Mouse (Mus musculus): Measurements from ENCODE around the gene Pnp. TPM values are rescaled to one million over a fixed set of nuclear protein-coding genes. Genes with fewer than 3 reads are reported as not detected.
"Not testable (repeated sequence)": the region's sequence is repeated elsewhere in the genome, so short reads cannot be mapped to it uniquely, and the experiment has no call there.

Pnp gene
- total and polyA plus RNA-seq, 2 experiments from 2014 or later: 20.5 to 22.3 TPM

- Histone ChIP-seq H3K27me3 (ENCODE audit: control insufficient read depth, insufficient read depth, low read length) (no peaks in the 10 kb centered on the region), H3K27ac (ENCODE audit: low read depth) (no peak overlapping the region)
- WGBS: 21% methylated on average over 19 of the region's 19 CpGs
Observed at GRCm38 (mm10) chr14:50895985-50896746, 34.7 kb upstream of the Pnp start.

GRCm38 (mm10) chr14:50896747-50897373 lies 34.0 kb upstream of the Pnp start:
- DNase-seq (ENCODE audit: low spot score): no peak
- H3K36me3 ChIP-seq (replicated peaks; ENCODE audit: control insufficient read depth, insufficient read depth, low read length): no peaks in the 10 kb centered on the region
- peak overlapping the region; percentile 39 for H3K4me3 ChIP-seq (ENCODE audit: low read depth, low read length)
- H3K9me3 ChIP-seq (replicated peaks; ENCODE audit: control insufficient read depth, low read length): no peaks in the 10 kb centered on the region
- no peaks in the 10 kb centered on the region for H3K4me1 ChIP-seq (ENCODE audit: control insufficient read depth, insufficient read depth)
- no peak for TF ChIP-seq EP300 (IDR thresholded peaks at IDR 0.05; ENCODE audit: low read depth)
- no peak for TF ChIP-seq CTCF (IDR thresholded peaks at IDR 0.05; ENCODE audit: low read depth)
- ATAC-seq (ENCODE audit: insufficient read depth, low read depth): no peak
- WGBS: 14% methylated on average over 23 of the region's 23 CpGs
- H3K4me2 ChIP-seq (ENCODE audit: low read depth, low read length): peak overlapping the region; percentile 70
- no peak overlapping the region for H3K27ac ChIP-seq (ENCODE audit: low read depth)
- no peaks in the 10 kb centered on the region for H3K27me3 ChIP-seq (ENCODE audit: control insufficient read depth, insufficient read depth, low read length)
- H3K9ac ChIP-seq (replicated peaks; ENCODE audit: low read depth, low read length): peak overlapping the region; percentile 23; the same call in 1 of the 2 replicates

More at GRCm38 (mm10) chr14:50895985-50896746, 34.7 kb upstream of the Pnp start:
- peak overlapping the region; percentile 70 for H3K4me2 ChIP-seq (ENCODE audit: low read depth, low read length)
- no peaks in the 10 kb centered on the region for H3K4me1 ChIP-seq (ENCODE audit: control insufficient read depth, insufficient read depth)
- H3K9ac ChIP-seq (replicated peaks; ENCODE audit: low read depth, low read length): peak overlapping the region; percentile 23; the same call in 1 of the 2 replicates
- DNase-seq (ENCODE audit: low spot score) (no peak), ATAC-seq (ENCODE audit: insufficient read depth, low read depth) (no peak)
- no peaks in the 10 kb centered on the region for H3K9me3 ChIP-seq (replicated peaks; ENCODE audit: control insufficient read depth, low read length)
- no peaks in the 10 kb centered on the region for H3K36me3 ChIP-seq (replicated peaks; ENCODE audit: control insufficient read depth, insufficient read depth, low read length)
- TF ChIP-seq EP300 (IDR thresholded peaks at IDR 0.05; ENCODE audit: low read depth): no peak
- no peak for TF ChIP-seq CTCF (IDR thresholded peaks at IDR 0.05; ENCODE audit: low read depth)
- peak overlapping the region; percentile 39 for H3K4me3 ChIP-seq (ENCODE audit: low read depth, low read length)

GRCm38 (mm10) chr14:50897374-50897765 lies 33.5 kb upstream of the Pnp start, which contains the start of gene Klhl33:
Gene Klhl33 (minus strand): TSS chr14:50897507.
- H3K27ac ChIP-seq (ENCODE audit: low read depth): no peak within 1 kb of the TSS
- no peaks in the 10 kb centered on the region for H3K27me3 ChIP-seq (ENCODE audit: control insufficient read depth, insufficient read depth, low read length)
- DNase-seq (ENCODE audit: low spot score) (peak; percentile 57), ATAC-seq (ENCODE audit: insufficient read depth, low read depth) (peak; percentile 57)
- peak within 1 kb of the TSS; percentile 39 for H3K4me3 ChIP-seq (ENCODE audit: low read depth, low read length)
- no peak for TF ChIP-seq CTCF (IDR thresholded peaks at IDR 0.05; ENCODE audit: low read depth)
- TF ChIP-seq EP300 (IDR thresholded peaks at IDR 0.05; ENCODE audit: low read depth): no peak
- H3K36me3 ChIP-seq (replicated peaks; ENCODE audit: control insufficient read depth, insufficient read depth, low read length): no peaks in the 10 kb centered on the region
- no peaks in the 10 kb centered on the region for H3K4me1 ChIP-seq (ENCODE audit: control insufficient read depth, insufficient read depth)
- peak within 1 kb of the TSS; percentile 70 for H3K4me2 ChIP-seq (ENCODE audit: low read depth, low read length)
- H3K9ac ChIP-seq (replicated peaks; ENCODE audit: low read depth, low read length): peak within 1 kb of the TSS; percentile 23; the same call in 1 of the 2 replicates
- 32% methylated on average over 7 of the region's 7 CpGs for WGBS
- no peaks in the 10 kb centered on the region for H3K9me3 ChIP-seq (replicated peaks; ENCODE audit: control insufficient read depth, low read length)

- 87% methylated on average over 2 of the region's 2 CpGs for WGBS
- not testable (repeated sequence) for H3K36me3 ChIP-seq (replicated peaks; ENCODE audit: control insufficient read depth, insufficient read depth, low read length); H3K27ac ChIP-seq (ENCODE audit: low read depth); H3K4me2 ChIP-seq (ENCODE audit: low read depth, low read length); DNase-seq (ENCODE audit: low spot score); H3K27me3 ChIP-seq (ENCODE audit: control insufficient read depth, insufficient read depth, low read length); H3K4me1 ChIP-seq (ENCODE audit: control insufficient read depth, insufficient read depth); H3K4me3 ChIP-seq (ENCODE audit: low read depth, low read length); H3K9me3 ChIP-seq (replicated peaks; ENCODE audit: control insufficient read depth, low read length); ATAC-seq (ENCODE audit: insufficient read depth, low read depth); H3K9ac ChIP-seq (replicated peaks; ENCODE audit: low read depth, low read length)
Observed at GRCm38 (mm10) chr14:50897992-50898391, 32.9 kb upstream of the Pnp start.

GRCm38 (mm10) chr14:50903973-50904827 lies 26.7 kb upstream of the Pnp start:
- no peaks in the 10 kb centered on the region for H3K27me3 ChIP-seq (ENCODE audit: control insufficient read depth, insufficient read depth, low read length)
- peak; percentile 48 for DNase-seq (ENCODE audit: low spot score)
- no peaks in the 10 kb centered on the region for H3K36me3 ChIP-seq (replicated peaks; ENCODE audit: control insufficient read depth, insufficient read depth, low read length)
- TF ChIP-seq CTCF (IDR thresholded peaks at IDR 0.05; ENCODE audit: low read depth): peak; percentile 38
- TF ChIP-seq EP300 (IDR thresholded peaks at IDR 0.05; ENCODE audit: low read depth): no peak
- H3K27ac ChIP-seq (ENCODE audit: low read depth): no peak overlapping the region
- H3K4me3 ChIP-seq (ENCODE audit: low read depth, low read length): peak overlapping the region; percentile 39
- H3K4me2 ChIP-seq (ENCODE audit: low read depth, low read length): peak overlapping the region; percentile 63
- WGBS: 5% methylated on average over 26 of the region's 26 CpGs
- peak; percentile 85 for ATAC-seq (ENCODE audit: insufficient read depth, low read depth)
- H3K4me1 ChIP-seq (ENCODE audit: control insufficient read depth, insufficient read depth): peaks cover 9% of the 10 kb centered on the region
- H3K9ac ChIP-seq (replicated peaks; ENCODE audit: low read depth, low read length): peak overlapping the region; percentile 18; the same call in 1 of the 2 replicates
- H3K9me3 ChIP-seq (replicated peaks; ENCODE audit: control insufficient read depth, low read length): no peaks in the 10 kb centered on the region

Data from heart, postnatal 0 days (tissue).